Mouse (Mus musculus) 3T3-L1 (cell line): ENCODE results near the gene Tbcb.
"Not testable (repeated sequence)": the region's sequence is repeated elsewhere in the genome, so short reads cannot be mapped to it uniquely, and the experiment has no call there.

ENCODE experiments used
- DNase-seq: peaks from one replicate; pipeline ENCODE4 v3.0.0-alpha.2; 2015; ENCODE audit warnings: low read depth, low spot score

Gene Tbcb

GRCm38 (mm10) chr7:30231669-30232454 lies at the start of gene Tbcb, which contains the start of gene Polr2i:
Gene Tbcb (minus strand): TSS chr7:30232272.
Gene Polr2i (plus strand): TSS chr7:30231948.
- DNase-seq: peak; percentile 98

GRCm38 (mm10) chr7:30281522-30281921 lies 49.5 kb upstream of the Tbcb start:
- no peak for DNase-seq

GRCm38 (mm10) chr7:30280670-30281138 lies 48.6 kb upstream of the Tbcb start:
- peak; percentile 97 for DNase-seq

GRCm38 (mm10) chr7:30279951-30280669 lies 48.0 kb upstream of the Tbcb start, which contains the start of the genes Thap8 and Wdr62:
Gene Thap8 (plus strand): TSS chr7:30280094.
Gene Wdr62 (minus strand): TSS chr7:30280419.
- peak; percentile 95 for DNase-seq

- DNase-seq: peak; percentile 72
Measured at GRCm38 (mm10) chr7:30279536-30279935, 47.5 kb upstream of the Tbcb start.

- DNase-seq: peak; percentile 22
Measured at GRCm38 (mm10) chr7:30278911-30279310, 46.8 kb upstream of the Tbcb start.

- no peak for DNase-seq
Measured at GRCm38 (mm10) chr7:30274383-30274782, 42.3 kb upstream of the Tbcb start.

GRCm38 (mm10) chr7:30269641-30270040 lies 37.6 kb upstream of the Tbcb start:
- DNase-seq: no peak

GRCm38 (mm10) chr7:30266780-30267179 lies 34.7 kb upstream of the Tbcb start:
- DNase-seq: no peak

GRCm38 (mm10) chr7:30265935-30266334 lies 33.9 kb upstream of the Tbcb start:
- DNase-seq: no peak

GRCm38 (mm10) chr7:30265531-30265930 lies 33.5 kb upstream of the Tbcb start:
- no peak for DNase-seq

GRCm38 (mm10) chr7:30265041-30265440 lies 33.0 kb upstream of the Tbcb start:
- DNase-seq: no peak

- DNase-seq: no peak
Measured at GRCm38 (mm10) chr7:30251956-30252954, 20.2 kb upstream of the Tbcb start.

GRCm38 (mm10) chr7:30237374-30237773 lies 5.3 kb upstream of the Tbcb start:
- DNase-seq: not testable (repeated sequence)

GRCm38 (mm10) chr7:30235625-30236024 lies 3.6 kb upstream of the Tbcb start, which contains the start of gene Ovol3:
Gene Ovol3 (minus strand): TSS chr7:30235725.
- no peak for DNase-seq

- DNase-seq: no peak
Measured at GRCm38 (mm10) chr7:30235091-30235490, 3.0 kb upstream of the Tbcb start.

GRCm38 (mm10) chr7:30234276-30234858 lies 2.3 kb upstream of the Tbcb start:
- no peak for DNase-seq

GRCm38 (mm10) chr7:30233387-30233786 lies 1.3 kb upstream of the Tbcb start:
- no peak for DNase-seq

GRCm38 (mm10) chr7:30232631-30233148 lies 618 bp upstream of the Tbcb start:
- DNase-seq: peak; percentile 67

- DNase-seq: no peak
Measured at GRCm38 (mm10) chr7:30231328-30231668, 774 bp downstream of the Tbcb start.

- no peak for DNase-seq
Measured at GRCm38 (mm10) chr7:30224206-30224605, 7.9 kb downstream of the Tbcb start.
